Mouse (Mus musculus): ENCODE data around the gene Hk3.

DNA sequence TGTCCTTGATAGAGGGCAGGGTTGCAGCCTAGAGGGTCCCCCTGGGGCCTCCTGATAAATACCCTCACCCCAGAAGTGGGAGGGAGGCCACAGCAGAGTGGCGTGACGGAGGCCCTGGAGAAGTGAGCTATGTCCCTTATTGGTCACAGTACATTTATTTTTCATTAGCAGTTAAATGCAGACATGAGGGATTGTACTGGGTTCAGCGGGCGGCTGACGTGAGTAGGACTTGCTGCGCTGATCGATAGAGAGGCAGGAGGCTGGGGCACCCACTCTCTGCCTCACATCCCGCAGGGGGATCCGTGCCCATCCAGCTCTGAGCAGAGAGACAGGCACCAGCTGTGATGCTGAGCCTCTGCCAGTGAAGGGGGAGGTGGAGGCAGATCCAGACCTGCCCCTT lies 33.8 kb downstream of the Hk3 start:
- TF ChIP-seq POLR2A (IDR thresholded peaks at IDR 0.05; ENCODE audit: insufficient read depth, low read depth, low read length) (no peak), CTCF (IDR thresholded peaks at IDR 0.05) (no peak), EP300 (IDR thresholded peaks at IDR 0.05; ENCODE audit: insufficient read depth, low read depth, low read length) (no peak)
